Mouse (Mus musculus): ENCODE measurements around the gene Chmp1a.
A peak's percentile ranks its signal among the peaks of the same experiment; 100 is the strongest.
"Not testable (repeated sequence)": the region's sequence is repeated elsewhere in the genome, so short reads cannot be mapped to it uniquely, and the experiment has no call there.

The Chmp1a gene

DNA sequence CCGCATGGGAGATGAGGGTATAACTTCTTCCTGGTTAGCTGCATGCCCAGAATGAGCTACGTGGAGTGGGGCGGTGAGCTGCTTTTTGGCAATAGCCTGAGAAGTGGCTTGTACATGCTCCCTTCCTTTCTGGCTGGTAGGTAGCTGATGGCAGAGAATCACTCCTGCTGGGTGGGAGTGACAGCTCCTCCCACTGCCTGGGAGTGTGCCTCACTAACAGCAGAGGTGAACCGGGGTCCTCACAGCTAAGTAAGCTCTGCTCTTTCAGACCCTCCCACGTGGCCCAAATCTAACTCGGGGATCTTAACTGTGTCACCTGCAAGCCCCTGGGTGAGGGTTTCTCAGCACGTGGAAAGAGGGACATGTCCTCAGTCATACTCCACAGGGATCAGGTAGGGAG, 20.0 kb upstream of the Chmp1a start:
- DNase-seq (ENCODE audit: low spot score in 2 of 2) = no peak

DNA sequence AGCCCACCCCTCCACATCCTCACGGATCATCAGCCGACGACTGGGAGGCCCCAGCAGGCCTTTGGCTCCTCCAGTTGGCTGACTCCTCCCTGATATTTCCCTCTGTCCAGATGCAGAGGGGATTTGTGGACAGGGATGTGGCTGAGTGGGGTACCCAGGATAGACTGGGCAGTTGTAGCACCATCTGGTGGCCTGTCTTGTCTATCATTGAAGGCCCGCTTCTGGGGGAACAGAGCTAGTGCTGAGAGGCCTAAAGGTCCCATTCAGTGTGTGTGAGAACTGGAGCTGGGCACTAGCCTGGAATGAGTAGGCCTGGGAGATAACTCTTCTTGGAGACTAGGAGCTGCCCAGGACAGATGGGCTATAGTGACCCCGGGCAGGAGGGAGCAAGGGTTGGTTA, 19.2 kb upstream of the Chmp1a start:
- DNase-seq (ENCODE audit: low spot score in 2 of 2) = no peak

DNA sequence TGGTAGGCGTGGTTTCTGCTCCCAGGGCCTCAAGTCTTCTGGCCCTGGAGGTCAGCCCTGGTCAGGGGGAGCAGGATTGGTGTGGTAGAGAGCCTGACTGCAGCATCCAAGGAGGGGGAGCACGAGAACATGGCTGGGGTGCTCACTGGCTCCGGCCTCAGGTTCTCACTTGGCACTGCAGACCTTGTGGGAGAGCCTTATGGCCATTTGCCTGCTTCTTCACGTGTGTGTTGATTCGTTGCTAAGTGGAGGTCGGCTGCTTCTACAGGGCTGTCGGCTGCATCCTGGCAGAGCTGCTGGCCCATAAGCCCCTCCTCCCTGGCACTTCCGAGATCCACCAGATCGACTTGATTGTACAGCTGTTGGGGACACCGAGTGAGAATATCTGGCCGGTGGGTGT, 17.8 kb upstream of the Chmp1a start:
- DNase-seq (ENCODE audit: low spot score in 2 of 2) = not testable (repeated sequence)

- no peak for DNase-seq (ENCODE audit: low spot score in 2 of 2)
Observed at GRCm38 (mm10) chr8:123228416-123228815, 15.9 kb upstream of the Chmp1a start.

DNA sequence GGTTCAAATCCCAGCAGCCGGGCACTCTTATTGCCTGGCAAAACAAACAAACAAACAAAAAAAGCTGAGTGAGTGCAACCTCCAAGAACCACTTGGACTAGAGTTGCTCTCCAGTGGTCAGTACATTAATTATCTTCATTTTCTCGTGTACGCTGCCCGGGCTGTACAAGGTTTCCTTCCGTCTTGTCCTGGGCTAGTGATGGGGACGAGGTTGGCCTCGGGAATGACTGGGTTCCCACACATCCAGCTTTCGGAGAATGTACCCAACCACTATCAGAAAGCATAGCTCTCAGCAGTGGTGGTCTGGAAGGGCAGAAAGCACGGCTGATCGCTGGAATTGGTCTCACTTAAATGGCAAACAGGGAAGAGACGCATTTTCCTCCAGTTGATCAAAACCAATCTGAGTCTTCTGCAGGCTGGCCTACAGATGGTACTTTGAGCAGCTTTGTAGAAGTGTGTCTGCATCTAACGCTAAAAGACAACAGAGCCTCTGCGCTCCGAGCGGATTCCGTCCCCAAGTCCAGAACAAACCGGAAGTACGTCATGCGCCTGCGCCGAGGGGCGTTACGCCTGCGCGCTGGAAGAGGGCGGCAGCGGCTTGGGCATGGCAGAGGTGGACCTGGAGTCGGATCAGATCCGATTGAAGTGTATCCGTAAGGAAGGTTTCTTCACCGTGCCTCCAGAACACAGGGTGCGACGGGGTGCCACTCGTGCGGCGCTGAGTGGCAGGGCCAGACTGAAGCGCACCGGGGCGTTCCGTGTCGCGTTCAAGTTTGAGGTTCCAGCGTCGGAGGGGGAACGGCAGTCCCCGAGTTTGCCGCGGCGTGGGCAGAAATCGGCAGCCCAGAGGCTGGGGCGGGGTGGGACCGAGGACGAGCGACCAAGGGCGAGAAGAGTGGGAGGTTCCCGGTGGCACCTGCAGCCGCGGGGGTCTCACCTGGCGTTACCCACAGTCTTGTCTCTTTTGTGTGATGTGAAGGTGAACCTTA, 12.0 kb upstream of the Chmp1a start, which contains the start of gene Cdk10:
Cdk10 (plus strand) TSS at position 565 of the 989 bp plus-strand sequence.
- peak; percentile 89 to 91 for DNase-seq (ENCODE audit: low spot score in 2 of 2)

GRCm38 (mm10) chr8:123220917-123221316, 8.4 kb upstream of the Chmp1a start:
- no peak for DNase-seq (ENCODE audit: low spot score in 2 of 2)

DNA sequence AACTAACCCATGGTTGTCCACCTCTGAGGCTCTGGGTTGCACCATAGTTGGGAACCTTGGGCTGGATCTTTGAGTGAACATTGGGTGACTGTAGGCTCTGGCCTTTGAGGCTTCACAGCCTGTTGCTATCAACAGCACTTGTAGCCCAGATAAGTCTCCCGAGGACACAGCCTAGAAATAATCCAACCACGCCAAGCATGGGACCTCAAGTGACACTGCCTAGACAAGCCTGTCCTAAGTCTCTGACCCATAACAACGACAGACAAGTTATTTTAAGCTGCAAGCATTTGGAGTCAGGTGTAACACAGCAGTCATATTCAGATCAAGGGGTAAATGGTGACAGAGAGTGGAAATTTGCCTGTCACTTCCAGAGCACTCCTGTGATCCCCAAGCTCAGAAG, 2.9 kb upstream of the Chmp1a start:
- DNase-seq (ENCODE audit: low spot score in 2 of 2) = no peak

DNA sequence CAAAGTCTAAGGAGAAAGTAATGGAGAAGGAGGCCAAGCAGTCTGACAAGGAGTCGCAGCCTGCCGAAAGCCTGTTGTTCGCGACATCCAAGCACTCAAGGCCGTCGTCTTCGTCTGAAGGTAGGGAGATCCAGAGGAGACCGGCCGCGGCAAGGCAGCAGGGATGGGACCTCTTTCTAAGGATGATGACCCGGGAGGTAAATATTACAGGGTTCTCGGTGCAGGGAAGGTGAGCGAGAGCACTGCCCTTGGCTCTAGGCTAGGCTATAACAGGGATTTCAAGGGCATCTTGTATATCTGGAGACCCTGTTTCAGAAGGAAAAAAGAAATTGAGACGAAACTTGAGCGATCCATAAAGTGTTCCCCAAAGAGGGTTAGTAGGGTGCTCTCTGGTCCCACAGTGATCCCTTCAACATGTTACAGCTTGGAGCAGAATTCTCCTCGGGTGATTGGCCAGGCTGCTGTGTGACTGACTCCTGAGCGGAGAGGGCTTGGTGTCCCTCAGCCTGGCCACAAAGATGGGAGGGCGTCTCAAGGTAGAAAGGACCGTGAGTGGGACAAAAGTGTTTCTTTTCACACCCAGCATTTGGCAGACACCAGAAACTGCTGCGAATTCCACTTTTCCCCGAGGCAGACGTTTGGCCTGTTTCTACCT, 682 bp upstream of the Chmp1a start:
- no peak for DNase-seq (ENCODE audit: low spot score in 2 of 2)

GRCm38 (mm10) chr8:123211876-123212275, 687 bp downstream of the Chmp1a start:
- DNase-seq (ENCODE audit: low spot score in 2 of 2) = no peak

DNA sequence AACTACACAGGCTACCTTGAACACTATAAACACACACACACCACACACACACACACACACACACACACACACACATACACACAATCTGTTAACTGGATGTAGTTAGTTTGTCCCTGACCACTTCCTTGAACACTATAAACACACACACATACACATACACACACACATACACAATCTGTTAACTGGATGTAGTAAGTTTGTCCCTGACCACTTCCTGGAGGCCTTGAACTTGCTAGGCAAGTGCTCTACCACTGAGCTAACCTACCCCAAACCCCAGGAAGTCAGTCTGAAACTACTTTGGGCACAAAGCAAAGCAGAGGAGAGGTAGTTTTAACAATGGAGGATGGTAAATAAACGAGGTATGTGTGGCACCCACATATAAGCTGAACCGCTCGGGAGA, 9.0 kb downstream of the Chmp1a start:
- DNase-seq (ENCODE audit: low spot score in 2 of 2) = no peak

DNA sequence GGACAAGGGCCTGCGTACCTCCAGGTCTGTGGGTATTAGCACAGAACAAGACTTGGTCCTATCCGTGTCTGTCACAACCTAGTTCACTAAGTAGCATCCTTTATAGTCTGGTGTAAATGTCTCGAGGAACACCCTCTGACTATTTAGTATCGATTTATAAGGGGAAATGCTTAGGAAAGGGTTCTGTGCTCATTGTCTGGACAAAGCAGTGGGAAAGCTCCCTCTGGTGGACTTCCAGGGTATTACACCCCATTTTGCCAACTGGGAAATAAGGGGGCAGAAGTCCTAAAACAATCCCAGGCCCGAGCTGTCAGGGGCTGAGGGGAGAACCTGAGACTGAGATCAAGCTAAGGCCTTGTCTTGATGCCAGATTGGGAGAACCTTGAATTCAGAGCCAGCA, 10.3 kb downstream of the Chmp1a start:
- DNase-seq (ENCODE audit: low spot score in 2 of 2) = peak; percentile 25 to 37

GRCm38 (mm10) chr8:123199864-123200263, 12.7 kb downstream of the Chmp1a start:
- no peak for DNase-seq (ENCODE audit: low spot score in 2 of 2)

DNA sequence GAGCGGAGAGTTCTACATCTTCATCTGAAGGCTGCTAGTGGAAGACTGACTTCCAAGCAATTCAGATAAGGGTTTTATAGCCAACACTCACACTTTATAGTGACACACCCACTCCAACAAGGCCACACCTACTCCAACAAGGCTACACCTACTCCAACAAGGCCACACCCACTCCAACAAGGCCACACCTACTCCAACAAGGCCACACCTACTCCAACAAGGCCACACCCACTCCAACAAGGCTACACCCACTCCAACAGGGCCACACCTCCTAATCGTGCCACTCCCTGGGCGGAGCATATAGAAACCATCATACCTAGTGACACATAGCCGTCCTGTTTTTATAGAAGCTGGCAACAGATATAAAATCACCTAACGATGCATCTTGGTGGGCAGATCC, 15.5 kb downstream of the Chmp1a start:
- DNase-seq (ENCODE audit: low spot score in 2 of 2) = peak; percentile 31 to 60

GRCm38 (mm10) chr8:123193771-123194170, 18.8 kb downstream of the Chmp1a start:
- no peak for DNase-seq (ENCODE audit: low spot score in 2 of 2)

DNA sequence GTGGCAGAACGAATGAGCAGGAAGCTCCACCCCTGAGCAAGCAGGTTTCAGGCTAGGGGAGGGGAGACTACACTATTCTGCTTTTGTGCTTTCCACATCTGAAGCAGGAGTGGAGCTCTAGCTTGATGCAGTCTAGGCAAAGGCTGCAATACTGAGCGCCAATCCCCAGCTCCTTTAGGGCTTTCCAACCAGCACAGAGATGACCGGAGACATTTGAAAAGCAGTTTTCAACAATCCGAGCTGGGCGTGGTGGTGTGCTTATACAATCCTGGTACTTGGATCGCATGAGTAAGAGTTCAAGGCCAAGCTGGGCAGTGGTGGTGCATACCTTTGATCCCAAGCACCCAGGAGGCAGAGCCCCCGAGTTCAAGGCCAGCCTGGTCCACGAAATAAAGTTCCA, 20.7 kb downstream of the Chmp1a start:
- no peak for DNase-seq (ENCODE audit: low spot score in 2 of 2)

DNA sequence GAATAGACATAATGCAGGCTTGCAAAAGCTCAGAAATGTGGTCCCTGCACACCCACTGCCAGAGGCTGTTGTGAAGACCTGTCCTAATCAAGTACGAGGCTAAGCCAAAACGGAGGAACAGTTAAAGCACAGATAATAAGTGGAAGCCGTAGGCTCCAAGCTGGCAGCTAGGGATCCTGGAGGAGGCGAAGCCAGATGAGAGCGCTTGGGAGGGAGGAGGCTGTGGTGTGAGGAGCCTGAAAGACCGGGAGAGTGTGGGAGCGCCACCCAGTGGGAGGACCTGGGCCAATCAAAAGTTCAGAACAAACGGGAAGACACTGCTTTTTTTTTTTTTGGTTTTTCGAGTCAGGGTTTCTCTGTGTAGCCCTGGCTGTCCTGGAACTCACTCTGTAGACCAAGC, 21.9 kb downstream of the Chmp1a start:
- DNase-seq (ENCODE audit: low spot score in 2 of 2) = peak; percentile 15 to 34

GRCm38 (mm10) chr8:123188841-123189240, 23.7 kb downstream of the Chmp1a start:
- no peak for DNase-seq (ENCODE audit: low spot score in 2 of 2)

GRCm38 (mm10) chr8:123188006-123188405, 24.6 kb downstream of the Chmp1a start:
- no peak for DNase-seq (ENCODE audit: low spot score in 2 of 2)

DNA sequence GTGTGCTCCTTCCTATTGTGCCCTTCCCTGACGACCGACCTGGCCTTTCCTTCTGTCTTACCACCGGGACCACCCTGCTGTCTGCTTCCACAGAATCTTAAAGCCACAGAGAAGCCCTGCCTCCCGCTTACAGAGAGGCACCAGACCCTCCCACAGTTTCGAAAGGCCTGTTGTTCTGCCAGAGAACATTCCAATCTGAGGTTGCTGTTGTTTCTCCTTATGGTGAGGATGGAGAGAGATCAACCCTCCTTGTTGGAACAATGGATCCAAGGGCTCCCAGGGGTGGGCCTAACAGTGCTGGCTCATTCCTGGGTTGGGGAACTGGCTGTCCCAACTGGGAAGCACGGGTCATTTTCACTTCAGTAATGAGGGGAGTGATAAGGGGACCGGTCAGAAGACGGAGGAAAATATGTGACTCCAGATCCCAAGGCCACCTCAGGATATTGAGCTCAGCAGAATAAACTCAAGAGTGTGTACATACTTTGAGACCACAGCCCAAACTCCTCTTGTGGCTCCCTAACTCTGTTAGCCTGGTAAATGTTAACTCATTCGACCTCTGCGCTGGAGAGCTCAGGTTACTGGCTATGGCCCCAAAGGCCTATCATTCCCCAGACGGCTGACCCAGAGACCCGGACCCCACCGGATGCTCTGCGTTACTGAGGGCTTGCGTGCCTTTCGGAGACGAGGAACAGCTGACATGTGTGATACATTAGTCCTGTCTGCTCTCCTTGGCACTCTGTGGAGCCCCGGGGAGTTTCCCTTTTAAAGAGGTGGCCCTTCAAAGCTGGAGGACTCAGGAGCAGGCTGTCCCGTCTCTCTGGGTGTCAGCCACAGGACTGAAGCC, 26.8 kb downstream of the Chmp1a start, which contains the start of gene Dpep1:
Dpep1 (plus strand) TSS at position 677 of the 844 bp plus-strand sequence.
- DNase-seq (ENCODE audit: low spot score in 2 of 2) = no peak

DNA sequence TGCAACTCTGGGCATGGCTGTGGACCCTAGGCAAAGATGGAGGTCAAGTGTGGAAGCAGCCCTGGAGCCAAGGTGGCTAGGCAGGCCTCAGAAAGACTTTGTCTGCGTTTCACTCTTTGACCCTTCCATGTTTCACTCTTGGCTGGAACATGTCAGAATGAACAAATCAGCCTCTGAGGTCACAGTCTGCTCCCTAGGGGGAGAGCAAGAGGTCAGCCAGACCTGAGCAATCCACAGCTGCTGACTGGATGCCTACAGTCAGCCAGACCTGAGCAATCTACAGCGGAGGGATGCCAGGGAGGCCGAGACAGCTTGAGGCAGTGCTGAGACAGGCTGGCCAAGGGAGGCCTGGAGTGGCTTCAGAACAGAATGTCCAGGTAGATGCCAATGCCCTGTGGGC, 31.2 kb downstream of the Chmp1a start:
- DNase-seq (ENCODE audit: low spot score in 2 of 2) = no peak

DNA sequence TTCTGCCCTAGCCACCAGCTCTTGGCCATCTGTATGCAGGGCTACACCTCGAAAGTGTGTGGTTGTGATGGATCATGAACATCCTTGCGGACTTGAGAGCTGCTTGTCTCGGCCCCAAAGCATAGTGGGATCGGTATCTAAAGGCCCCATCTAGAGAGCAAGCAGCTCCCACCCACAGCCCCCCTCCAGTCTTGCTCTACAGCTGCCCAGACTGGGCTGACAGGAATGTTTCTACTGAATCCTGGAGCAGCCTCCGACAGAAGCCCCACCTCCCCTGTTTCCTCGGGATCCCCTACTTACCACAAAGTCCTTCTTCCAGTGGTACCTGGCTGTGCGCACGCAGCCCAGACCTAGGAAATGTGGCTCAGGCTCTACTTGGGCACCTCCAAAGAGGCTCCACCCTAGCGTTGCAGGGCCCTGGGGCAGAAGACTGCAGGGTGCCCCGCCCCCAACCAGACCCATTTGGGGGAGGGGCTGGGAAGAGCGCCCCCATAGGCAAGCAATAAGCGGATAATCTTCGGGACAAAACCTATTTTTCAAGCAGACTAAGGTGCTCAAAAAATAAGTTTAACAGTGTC, 54.6 kb downstream of the Chmp1a start, which contains the start of gene Sult5a1:
Sult5a1 (minus strand) TSS at position 428 of the 578 bp plus-strand sequence.
- DNase-seq (ENCODE audit: low spot score in 2 of 2) = no peak
